Mouse (Mus musculus): ENCODE results near the gene Kat5. TPM values are rescaled to one million over a fixed set of nuclear protein-coding genes. Genes with fewer than 3 reads are reported as not detected.
A peak's percentile ranks its signal among the peaks of the same experiment; 100 is the strongest.

Kat5 gene
- polyA plus RNA-seq, 1 experiment: 46.4 TPM

GRCm38 (mm10) chr19:5567180-5567533, 42.9 kb downstream of the Kat5 start:
- TF ChIP-seq CTCF (IDR thresholded peaks at IDR 0.05; ENCODE audit: borderline replicate concordance, insufficient read depth, low read length) (no peak), POLR2A (IDR thresholded peaks at IDR 0.05; ENCODE audit: low read depth, low read length) (no peak)
- no peaks in the 10 kb centered on the region for H3K4me1 ChIP-seq (ENCODE audit: control insufficient read depth, insufficient read depth, low read length)
- H3K4me3 ChIP-seq (ENCODE audit: insufficient read depth, low read length): peak overlapping the region; percentile 67
- H3K27ac ChIP-seq (ENCODE audit: insufficient read depth, low read length): peak overlapping the region; percentile 88

DNA sequence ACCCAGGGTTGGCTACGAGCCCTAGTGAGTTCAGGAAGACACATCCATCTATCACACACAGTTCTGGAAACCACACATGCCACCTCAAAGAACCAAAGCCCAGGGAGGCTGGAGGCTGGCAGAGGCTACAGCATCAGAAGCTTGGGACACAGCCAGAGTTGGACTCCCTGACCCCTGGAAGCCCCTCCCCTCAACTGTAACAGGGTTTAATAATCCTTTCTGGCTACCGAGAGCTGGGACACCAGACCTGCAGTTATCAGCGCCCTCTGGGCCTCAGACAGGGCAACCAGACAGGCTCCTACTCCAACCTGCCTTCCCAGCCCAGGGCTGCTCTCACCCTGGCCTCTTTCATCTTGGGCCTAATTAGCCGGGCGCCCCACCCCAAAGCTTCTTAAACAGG, 43.7 kb downstream of the Kat5 start:
- no peaks in the 10 kb centered on the region for H3K4me1 ChIP-seq (ENCODE audit: control insufficient read depth, insufficient read depth, low read length)
- no peak overlapping the region for H3K27ac ChIP-seq (ENCODE audit: insufficient read depth, low read length)
- no peak for TF ChIP-seq CTCF (IDR thresholded peaks at IDR 0.05; ENCODE audit: borderline replicate concordance, insufficient read depth, low read length)
- no peak for TF ChIP-seq POLR2A (IDR thresholded peaks at IDR 0.05; ENCODE audit: low read depth, low read length)
- H3K4me3 ChIP-seq (ENCODE audit: insufficient read depth, low read length): no peak overlapping the region

GRCm38 (mm10) chr19:5562776-5563175, 47.3 kb downstream of the Kat5 start:
- no peak overlapping the region for H3K27ac ChIP-seq (ENCODE audit: insufficient read depth, low read length)
- H3K4me3 ChIP-seq (ENCODE audit: insufficient read depth, low read length): no peak overlapping the region
- TF ChIP-seq CTCF (IDR thresholded peaks at IDR 0.05; ENCODE audit: borderline replicate concordance, insufficient read depth, low read length) (no peak), POLR2A (IDR thresholded peaks at IDR 0.05; ENCODE audit: low read depth, low read length) (no peak)
- 0 out of 2 replicates have a peak, but pooled peaks cover 3% of the 10 kb centered on the region for H3K4me1 ChIP-seq (ENCODE audit: control insufficient read depth, insufficient read depth, low read length)

- Histone ChIP-seq H3K27ac (ENCODE audit: insufficient read depth, low read length) (no peak overlapping the region), H3K4me3 (ENCODE audit: insufficient read depth, low read length) (no peak overlapping the region), H3K4me1 (ENCODE audit: control insufficient read depth, insufficient read depth, low read length) (0 out of 2 replicates have a peak, but pooled peaks cover 3% of the 10 kb centered on the region)
- TF ChIP-seq CTCF (IDR thresholded peaks at IDR 0.05; ENCODE audit: borderline replicate concordance, insufficient read depth, low read length) (no peak), POLR2A (IDR thresholded peaks at IDR 0.05; ENCODE audit: low read depth, low read length) (no peak)
Measured at GRCm38 (mm10) chr19:5561886-5562285, 48.2 kb downstream of the Kat5 start.

DNA sequence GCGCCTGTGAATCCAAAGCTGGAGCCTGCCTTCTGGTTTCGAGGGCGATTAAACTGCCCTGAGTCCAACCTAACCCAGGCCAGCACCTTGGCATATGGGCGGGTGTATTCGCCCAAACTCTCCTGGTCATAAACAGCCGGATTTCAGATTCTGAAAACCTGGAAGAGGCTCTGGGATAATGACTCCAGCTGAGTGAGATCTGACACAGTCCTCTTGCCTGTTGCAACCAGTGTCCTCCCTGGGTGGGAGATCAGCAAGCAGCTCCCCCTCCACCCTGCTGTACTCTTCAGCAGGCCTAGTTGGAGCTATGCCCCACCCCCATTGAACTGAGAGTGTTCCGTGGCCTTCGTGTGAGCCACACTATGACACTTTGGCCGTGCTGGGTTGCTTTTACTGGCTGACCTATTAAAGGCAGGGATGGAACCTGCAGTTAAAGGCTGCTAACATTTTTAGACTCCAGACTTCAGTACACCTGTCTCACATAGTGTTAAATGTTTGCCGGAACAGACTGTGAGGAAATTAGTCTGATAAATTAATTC, 48.7 kb downstream of the Kat5 start:
- no peak for TF ChIP-seq POLR2A (IDR thresholded peaks at IDR 0.05; ENCODE audit: low read depth, low read length)
- no peak for TF ChIP-seq CTCF (IDR thresholded peaks at IDR 0.05; ENCODE audit: borderline replicate concordance, insufficient read depth, low read length)
- Histone ChIP-seq H3K27ac (ENCODE audit: insufficient read depth, low read length) (no peak overlapping the region), H3K4me3 (ENCODE audit: insufficient read depth, low read length) (no peak overlapping the region), H3K4me1 (ENCODE audit: control insufficient read depth, insufficient read depth, low read length) (0 out of 2 replicates have a peak, but pooled peaks cover 3% of the 10 kb centered on the region)

GRCm38 (mm10) chr19:5560457-5561041, 49.5 kb downstream of the Kat5 start, which contains the start of gene Ovol1:
Gene Ovol1, minus strand, starts transcription at chr19:5560646.
- 0 out of 2 replicates have a peak, but pooled peaks cover 3% of the 10 kb centered on the region for H3K4me1 ChIP-seq (ENCODE audit: control insufficient read depth, insufficient read depth, low read length)
- H3K27ac ChIP-seq (ENCODE audit: insufficient read depth, low read length): no peak within 1 kb of the TSS
- no peak within 1 kb of the TSS for H3K4me3 ChIP-seq (ENCODE audit: insufficient read depth, low read length)
- TF ChIP-seq CTCF (IDR thresholded peaks at IDR 0.05; ENCODE audit: borderline replicate concordance, insufficient read depth, low read length) (no peak), POLR2A (IDR thresholded peaks at IDR 0.05; ENCODE audit: low read depth, low read length) (no peak)

- no peak for TF ChIP-seq POLR2A (IDR thresholded peaks at IDR 0.05; ENCODE audit: low read depth, low read length)
- TF ChIP-seq CTCF (IDR thresholded peaks at IDR 0.05; ENCODE audit: borderline replicate concordance, insufficient read depth, low read length): no peak
- no peak overlapping the region for H3K4me3 ChIP-seq (ENCODE audit: insufficient read depth, low read length)
- H3K4me1 ChIP-seq (ENCODE audit: control insufficient read depth, insufficient read depth, low read length): 0 out of 2 replicates have a peak, but pooled peaks cover 3% of the 10 kb centered on the region
- no peak overlapping the region for H3K27ac ChIP-seq (ENCODE audit: insufficient read depth, low read length)
Measured at GRCm38 (mm10) chr19:5559631-5560456, 50.2 kb downstream of the Kat5 start.

GRCm38 (mm10) chr19:5559229-5559628, 50.8 kb downstream of the Kat5 start:
- no peak for TF ChIP-seq CTCF (IDR thresholded peaks at IDR 0.05; ENCODE audit: borderline replicate concordance, insufficient read depth, low read length)
- TF ChIP-seq POLR2A (IDR thresholded peaks at IDR 0.05; ENCODE audit: low read depth, low read length): no peak
- Histone ChIP-seq H3K4me3 (ENCODE audit: insufficient read depth, low read length) (no peak overlapping the region), H3K4me1 (ENCODE audit: control insufficient read depth, insufficient read depth, low read length) (0 out of 2 replicates have a peak, but pooled peaks cover 3% of the 10 kb centered on the region), H3K27ac (ENCODE audit: insufficient read depth, low read length) (no peak overlapping the region)

DNA sequence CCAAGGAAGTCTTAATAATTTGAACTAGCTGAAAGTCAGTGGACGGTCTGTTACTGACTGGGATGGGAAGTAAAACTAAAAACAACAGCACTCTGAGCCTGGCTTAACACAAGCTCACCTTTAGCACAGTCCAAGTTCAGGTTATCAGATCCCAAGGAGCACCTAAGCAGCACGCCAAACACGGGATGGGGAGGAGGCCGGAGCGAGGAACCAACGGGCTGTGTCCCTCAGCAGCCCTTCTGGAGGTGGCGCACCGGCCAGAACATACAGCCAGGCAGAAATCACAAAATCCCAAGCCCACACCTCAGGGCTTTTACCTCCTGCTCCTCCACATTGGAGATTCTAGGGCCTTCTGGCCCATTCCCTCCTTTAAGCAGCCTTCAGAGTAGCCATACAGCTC, 51.3 kb downstream of the Kat5 start:
- H3K4me1 ChIP-seq (ENCODE audit: control insufficient read depth, insufficient read depth, low read length): 0 out of 2 replicates have a peak, but pooled peaks cover 3% of the 10 kb centered on the region
- H3K27ac ChIP-seq (ENCODE audit: insufficient read depth, low read length): no peak overlapping the region
- no peak for TF ChIP-seq CTCF (IDR thresholded peaks at IDR 0.05; ENCODE audit: borderline replicate concordance, insufficient read depth, low read length)
- TF ChIP-seq POLR2A (IDR thresholded peaks at IDR 0.05; ENCODE audit: low read depth, low read length): no peak
- no peak overlapping the region for H3K4me3 ChIP-seq (ENCODE audit: insufficient read depth, low read length)

Data from embryonic fibroblast, embryonic 13.5 days (primary cell).